Mouse (Mus musculus) adrenal gland, adult (tissue): ENCODE results near the gene Aldh4a1.

Experiments
- DNase-seq, 2 experiments: peaks; one replicate each; pipeline ENCODE4 v3.0.0; 2022 to 2023; ENCODE audit warnings: low spot score in 1 of 2; ENCODE audit not compliant: inconsistent age in 2 of 2

Aldh4a1 gene

DNA sequence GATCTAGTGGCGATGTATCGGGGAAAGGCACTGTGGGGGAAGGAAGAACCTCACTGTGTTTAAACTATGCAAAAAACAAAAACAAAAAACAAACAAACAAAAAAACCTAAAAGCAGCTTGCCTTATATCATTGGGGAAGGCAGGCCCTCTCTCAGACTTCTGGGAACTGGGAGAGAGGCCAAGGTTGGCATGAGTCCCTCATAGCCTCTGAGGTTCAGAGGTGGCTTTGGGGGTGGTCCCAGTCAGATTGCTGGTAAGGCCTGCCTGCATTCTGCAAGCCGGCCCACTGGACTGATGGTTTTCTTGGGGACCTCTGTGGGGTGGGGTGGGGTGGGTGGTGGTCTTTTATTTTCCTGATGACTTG is 5.7 kb upstream of the Aldh4a1 start:
- DNase-seq = no peak

DNA sequence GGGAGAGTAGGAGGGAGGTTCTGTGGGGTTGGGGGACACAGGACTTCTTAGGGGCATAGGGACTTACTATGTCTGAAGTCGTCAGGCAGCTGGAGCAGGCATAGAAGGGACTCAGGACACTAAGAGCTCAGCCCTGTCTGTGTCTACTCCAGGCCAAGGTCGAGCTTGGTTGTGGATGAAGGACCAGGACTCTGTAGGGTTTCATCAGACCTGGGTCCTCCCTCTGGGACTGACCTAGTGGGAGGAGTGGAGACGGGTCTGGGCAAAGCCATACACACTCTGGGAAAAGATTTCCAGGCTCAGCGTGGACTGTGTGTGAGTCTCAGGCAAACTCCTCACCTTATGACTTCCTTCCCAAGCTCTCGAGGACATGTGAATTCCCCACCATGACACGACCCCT is 2.9 kb upstream of the Aldh4a1 start:
- peak in 1 of 2 experiments; percentile 75 for DNase-seq

DNA sequence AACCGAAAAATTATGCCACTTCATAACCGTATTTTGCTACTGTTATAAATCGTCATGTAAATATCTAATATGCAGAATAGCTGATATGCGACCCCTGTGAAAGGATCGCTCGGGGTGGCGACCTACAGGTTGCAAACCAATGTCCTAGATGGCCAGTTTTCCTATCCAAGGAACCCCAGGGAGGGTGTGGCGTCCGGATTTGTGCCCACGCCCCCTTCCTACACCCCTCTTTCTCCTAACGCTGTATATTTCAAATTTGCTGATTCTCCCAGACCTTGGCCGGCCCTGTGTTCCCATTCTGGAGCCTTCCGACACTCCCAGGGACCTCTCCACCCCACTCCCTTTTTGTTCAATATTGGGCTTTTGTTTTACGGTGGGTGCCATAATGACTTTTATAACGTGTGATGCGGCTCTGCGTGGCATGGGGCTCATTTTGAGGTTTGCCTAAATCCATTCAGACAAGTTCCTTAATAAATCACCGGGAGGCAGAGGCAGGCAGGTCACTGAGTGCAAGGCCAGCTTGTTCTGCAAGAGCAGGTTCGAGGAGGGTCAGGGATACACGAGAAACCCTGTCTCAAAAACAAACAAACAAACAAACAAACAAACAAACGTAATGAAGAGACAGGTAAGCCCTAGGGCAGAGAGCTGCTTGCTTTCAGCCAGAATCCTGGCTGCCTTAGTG is 909 bp downstream of the Aldh4a1 start:
- DNase-seq = peak in 1 of 2 experiments; percentile 65

DNA sequence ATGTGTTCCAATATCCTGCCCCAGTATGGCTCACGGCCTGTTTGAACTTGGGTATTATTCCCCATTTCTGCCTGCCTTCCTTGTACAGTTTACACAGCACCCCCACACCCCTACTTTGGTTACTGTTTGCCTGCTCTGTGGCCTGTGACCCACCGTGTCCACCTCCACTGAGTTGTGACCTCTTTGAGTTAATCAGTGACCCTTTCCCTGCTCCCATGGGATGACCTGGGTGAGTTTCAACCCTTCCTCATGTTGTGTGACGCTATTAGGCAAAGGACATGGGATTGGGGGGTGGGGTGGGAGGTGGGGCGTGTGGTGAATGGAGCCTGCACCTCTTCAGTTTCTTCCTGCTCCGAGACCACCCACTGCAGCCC is 1.4 kb downstream of the Aldh4a1 start:
- DNase-seq = peak in 1 of 2 experiments; percentile 46

DNA sequence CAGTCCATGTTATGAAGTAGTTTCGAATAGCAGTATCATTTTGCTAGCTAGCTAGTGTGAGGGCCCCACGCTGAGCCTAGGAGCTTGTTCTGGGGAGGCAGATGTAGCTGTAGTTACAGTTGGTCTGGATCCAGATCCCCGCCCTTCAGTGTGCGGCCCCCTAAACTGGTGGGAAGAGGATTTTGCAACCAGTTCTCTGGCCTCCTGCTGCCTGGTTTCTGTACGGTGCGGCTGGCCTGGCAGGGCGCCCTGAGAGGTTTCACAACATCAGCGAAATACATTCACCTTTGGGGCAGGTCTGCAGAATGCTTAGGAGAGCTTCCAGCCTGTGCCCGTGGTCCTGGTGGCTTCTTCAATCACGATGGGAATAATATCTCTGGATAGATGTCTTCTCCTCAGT is 2.0 kb downstream of the Aldh4a1 start:
- peak in 1 of 2 experiments; percentile 79 for DNase-seq

DNA sequence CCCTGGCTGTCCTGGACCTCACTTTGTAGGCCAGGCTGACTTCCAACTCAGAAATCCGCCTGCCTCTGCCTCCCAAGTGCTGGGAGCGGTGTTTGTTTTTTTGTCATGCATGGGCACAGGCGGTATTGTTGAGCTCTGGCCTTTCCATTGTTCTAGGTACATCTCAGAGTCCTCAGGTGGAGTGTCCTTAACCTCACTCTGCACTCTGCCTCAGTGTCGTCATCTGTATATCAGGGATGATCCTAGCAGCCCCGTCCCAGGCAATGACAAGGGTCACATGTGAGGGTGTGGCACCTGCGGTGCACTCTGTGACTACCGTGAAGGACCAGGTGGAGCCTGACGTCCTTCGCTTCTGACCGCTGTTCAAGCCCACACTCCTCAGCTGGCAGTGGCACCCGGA is 4.7 kb downstream of the Aldh4a1 start:
- DNase-seq = no peak

DNA sequence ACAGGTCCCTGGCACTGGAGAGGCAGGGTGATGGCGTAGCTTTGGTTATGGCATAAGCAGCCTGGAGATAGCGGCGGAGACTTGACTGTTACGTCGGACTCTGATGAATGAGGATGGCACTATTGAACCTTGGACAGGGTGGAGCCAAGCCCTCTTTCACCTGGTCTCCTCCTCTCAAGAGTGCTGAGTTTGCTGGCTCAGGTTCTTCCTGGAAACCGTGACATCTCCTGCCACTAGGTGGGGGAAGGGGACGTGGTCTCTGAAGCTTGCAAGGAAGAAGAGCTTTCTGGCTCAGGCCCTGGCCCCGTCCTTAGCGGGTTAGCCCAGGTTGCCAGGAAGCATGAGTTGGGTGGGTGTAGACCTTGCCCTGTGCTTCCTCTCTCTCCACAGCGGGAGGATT is 7.5 kb downstream of the Aldh4a1 start:
- DNase-seq = no peak

DNA sequence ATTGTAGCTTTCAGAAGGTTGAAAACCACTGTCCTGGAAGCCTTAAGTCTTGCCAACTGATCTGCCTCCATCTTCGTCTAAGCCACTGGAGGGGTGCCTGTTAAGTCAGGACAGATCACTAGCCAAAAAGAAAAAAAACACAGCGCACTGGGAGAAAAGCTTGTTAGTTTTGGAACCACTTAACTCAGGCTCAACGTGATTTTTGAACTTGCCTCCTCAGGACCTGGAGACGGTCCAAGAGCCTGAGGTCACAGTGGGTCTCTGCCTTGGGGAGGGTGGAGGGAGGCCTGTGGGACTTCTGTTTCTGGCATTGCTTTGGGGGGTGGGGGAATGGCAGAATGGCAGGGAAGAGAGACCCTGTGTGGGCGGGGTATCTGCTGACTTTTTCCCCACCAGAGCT is 8.5 kb downstream of the Aldh4a1 start:
- DNase-seq = peak in 1 of 2 experiments; percentile 71

DNA sequence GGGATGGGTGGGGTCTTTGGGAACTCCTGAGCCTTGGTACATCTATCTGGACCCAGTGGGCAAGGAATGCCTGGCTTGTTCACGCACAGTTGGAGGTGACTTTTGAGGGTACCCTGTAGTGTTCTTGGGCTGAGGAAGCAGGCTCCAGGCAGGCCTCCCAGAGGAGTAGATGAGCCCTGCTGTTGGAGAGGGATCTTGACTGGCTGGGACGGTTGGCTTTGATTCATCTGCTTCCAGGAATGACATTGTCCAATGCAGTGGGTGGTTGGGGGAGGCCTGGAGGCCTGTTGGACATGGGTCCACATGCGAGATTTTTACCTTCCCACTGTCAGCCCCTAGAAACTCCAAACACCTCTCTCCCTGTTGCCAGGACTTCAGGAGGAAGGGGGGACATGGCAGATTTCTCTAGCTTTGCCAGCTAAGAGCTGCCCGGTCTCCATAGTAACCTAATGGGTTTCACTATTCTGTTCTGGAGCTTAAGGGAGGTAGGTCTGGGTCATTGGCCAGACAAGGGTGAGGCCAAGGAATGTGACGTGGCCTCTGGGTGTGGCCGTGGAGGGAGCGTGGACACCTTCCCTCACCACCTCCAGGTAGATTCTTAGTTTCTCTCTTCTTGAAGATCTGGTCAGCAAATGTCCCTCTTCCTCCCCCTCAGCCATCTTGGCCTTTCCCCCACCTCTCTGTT is 9.0 kb downstream of the Aldh4a1 start:
- peak in 1 of 2 experiments; percentile 51 for DNase-seq

DNA sequence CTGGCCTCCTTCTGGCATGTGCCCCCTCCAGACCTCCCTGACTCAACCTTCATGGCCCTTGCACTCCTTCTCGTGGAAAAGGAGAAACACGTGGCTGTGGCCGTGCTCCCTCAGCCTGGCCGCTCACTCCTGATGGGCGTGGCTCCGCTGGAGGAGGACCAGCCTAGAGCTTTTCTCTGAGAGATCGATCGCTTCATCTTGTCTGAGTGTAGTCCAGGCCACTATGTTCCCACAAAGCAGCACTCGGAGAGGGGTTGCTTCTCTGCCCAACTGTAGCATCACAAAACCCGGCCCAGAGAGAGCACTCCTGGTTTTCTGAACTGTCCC is 9.6 kb downstream of the Aldh4a1 start:
- DNase-seq = no peak

DNA sequence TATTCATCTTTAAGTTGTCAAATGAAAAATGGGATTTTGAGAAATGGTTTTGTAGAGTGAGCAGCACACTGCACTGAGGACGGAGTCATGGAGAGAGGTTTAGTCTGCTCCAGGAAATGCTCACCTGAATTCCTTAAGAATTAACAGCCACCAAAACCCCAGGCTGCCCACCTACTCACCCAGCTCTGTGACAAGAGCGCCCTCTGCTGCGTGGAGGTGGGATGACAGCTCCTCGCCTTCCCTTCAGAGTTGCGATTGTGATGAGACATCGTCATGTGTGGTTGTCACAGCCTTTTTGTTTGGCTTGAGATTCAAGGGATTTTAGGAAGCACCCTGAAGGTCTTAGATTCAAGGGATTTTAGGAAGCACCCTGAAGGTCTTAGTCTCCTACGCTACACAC is 13.7 kb downstream of the Aldh4a1 start:
- DNase-seq = peak; percentile 57 to 88

DNA sequence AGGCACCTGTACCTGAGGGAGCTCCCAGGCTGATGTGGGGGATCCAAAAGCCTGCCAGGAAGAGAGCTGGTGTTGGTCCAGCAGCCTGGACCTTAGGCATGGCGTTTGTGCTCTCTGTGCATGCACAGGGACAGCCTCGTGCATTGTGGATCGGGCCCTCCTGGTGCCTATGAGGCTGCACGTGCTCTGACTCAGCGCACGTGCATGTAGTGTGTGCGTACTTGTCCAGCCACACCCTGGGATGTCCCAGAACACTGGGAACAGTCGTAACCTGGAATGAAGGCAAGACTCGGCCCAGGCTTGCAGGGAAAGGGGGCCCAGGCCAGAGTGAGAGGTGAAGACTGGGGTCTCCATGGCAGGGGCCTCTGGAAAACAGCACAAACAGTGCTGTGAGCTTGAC is 15.2 kb downstream of the Aldh4a1 start:
- DNase-seq = no peak

DNA sequence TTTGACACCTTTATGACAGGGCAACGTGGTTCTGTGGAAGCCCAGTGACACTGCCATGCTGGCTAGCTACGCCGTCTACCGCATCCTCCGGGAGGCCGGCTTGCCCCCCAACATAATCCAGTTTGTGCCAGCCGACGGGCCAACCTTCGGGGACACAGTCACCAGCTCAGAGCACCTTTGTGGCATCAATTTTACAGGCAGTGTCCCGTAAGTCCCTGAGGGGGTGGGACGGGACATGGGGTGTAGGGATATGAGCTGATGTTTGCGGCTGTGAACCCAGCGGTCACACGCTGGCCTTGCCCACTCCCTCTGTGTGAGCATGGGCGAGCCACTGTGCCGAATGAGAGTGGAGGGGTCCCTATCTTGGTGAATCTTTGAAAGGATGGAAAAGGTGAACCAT is 15.7 kb downstream of the Aldh4a1 start:
- no peak for DNase-seq

DNA sequence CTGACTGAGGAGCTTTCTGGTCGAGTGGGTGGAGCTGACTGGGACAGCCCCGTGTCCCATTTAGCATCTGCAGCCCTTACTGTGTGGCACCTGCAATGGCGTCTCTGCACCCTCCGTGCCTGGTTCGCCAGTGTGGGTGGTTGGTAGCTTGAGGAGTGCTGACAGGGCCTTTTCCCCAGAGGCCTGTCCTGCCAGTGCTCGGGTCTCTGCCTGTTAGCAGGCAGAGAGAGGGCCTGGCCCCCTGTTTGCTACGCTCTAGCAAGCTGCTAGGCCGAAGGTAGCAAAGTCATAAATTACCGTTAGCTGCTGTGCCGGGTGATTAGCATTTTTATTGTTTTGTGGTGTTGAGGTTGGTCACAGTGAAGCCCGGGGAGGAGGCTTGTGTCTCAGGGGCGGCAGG is 17.1 kb downstream of the Aldh4a1 start:
- DNase-seq = no peak

DNA sequence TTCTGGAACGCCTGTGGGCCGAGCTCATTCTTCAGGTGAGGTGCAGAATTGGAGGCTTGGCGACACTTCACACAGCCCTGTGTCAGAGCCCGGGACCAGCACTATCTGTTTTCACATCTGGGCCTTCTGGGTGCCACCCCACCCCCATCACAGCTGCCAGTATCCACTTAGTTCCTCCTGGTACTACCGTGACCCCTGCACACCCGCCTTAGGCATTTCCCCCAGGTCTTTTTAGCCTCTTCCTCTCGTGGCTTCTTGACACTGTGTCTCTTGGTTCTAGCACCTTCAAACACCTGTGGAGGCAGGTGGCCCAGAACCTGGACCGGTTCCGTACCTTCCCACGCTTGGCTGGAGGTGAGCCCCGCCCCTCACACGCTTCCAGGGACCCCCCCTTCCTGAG is 17.7 kb downstream of the Aldh4a1 start:
- DNase-seq = no peak

DNA sequence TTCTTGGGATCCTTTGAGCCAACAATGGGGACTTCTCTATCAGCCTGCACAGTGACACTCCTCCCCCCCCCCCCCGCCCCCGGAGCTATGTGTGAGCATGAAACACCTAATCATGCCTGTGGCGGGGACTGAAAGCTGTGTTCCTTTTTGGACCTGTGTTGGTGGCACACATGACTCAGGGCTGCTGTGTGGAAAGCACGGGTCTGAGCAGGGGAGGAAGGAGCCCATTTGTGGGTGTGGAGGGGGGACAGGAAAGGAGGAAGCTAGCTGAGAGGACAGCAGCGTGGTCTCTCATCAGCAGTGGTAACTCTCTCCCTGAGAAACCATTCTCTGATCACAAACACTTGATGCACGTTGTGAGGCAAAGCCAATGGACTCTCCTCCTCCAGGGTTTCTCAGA is 18.1 kb downstream of the Aldh4a1 start:
- DNase-seq = no peak

DNA sequence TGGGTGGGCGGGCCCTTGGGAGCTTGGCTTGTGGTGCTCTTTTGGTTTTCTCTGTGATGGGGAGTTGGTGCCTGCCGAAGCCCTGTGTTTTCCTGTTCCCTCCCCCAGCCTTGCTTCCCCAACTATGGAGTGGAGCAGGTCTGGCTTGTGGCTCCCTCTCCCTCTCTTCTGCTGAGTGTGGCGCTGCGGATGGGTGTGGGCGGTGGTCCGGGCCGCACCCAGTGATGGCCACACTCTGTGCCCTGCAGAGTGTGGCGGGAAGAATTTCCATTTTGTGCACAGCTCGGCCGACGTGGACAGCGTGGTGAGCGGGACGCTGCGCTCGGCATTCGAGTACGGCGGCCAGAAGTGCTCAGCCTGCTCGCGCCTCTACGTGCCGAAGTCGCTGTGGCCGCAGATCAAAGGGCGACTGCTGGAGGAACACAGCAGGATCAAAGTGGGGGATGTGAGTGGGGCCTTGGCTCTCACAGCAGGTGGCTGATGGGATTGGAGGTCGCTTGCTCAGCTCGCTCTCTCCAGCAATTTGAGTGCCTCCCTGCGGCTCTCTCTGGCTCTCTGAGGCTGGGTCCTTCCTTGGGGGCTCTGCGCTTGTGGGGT is 19.3 kb downstream of the Aldh4a1 start:
- peak; percentile 44 to 60 for DNase-seq

DNA sequence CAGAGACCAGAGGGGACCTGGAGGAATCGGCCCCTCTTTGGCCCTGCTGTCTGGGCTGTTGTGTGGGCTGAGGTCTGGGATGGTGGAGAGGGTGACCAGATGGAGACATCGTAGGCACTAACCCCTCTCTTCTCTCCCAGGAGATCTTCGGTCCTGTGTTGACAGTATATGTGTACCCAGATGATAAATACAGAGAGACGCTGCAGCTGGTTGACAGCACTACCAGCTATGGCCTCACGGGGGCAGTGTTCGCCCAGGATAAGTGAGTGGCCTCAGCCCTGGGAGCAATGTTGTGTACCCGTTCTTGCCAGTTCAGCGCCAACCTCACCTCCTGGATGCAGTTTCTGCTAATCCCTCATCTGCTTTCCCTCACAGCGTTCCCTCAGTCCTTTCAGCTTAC is 21.3 kb downstream of the Aldh4a1 start:
- peak; percentile 75 to 92 for DNase-seq

DNA sequence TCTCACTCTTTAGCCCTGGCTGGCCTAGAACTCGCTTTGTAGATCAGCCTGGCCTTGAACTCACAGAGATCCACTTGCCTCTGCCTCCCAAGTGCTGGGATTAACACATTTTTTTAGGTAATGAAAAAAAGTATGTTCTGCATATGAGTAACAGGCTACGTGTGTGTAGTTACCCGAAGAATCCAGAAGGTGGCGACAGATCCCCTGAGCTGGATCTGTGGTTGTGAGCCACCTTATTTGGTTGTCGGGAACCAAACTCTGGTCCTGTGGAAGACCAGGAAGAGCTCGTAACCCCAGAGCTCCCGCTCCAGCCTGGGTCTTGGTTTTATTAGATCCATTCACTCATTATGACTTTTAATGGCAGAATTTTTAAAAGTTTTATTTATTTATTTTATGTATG is 24.2 kb downstream of the Aldh4a1 start:
- DNase-seq = no peak

DNA sequence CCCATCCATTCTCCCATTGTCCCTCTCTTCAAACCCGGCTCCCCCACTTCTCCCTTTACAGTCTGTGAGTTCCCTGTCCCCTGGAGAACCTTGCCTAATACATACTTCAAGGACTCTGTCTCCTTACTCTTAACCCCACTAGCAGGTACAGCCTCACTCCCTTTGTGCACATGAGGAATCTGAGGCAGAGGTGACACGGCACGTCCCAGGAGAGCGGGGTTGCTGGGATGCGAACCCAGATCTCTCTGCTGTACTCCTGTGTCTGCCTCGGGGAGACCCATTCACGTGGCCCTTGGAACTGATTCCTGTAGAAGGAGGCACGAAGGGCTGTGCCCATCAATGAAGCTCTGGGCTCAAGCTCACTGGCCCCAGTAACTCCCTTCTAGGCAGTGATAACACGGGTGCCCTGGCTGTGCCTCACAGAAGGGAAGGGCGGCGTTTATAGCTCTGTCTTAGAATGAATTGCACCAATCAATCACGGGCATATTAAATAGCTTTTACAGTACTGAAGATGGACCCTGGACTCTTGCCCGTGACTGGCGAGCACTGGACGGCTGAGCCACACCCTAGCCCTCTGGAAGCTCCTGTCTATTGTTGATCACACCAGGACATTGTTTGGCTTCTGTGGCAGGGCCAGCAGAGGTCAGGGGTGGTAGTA is 27.5 kb downstream of the Aldh4a1 start:
- DNase-seq = no peak

DNA sequence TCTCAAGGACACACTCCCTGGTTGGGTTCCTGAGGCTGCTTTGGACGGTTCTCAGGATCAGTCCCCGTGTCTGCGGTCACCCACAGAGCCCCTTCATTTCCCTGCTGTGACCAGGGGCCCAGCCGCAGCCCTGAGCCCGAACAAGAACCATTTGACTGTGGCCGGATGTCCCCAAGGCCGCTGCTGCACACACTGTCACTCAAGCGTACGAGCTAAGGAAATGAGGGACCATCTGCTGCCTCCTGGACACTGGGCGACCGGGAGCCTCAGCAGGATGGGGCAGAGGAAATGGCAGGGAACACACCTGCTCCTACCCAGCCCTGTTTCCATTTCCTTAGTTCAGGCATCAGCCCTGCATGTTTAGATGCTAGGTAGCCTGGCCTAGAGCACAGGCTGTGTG is 28.2 kb downstream of the Aldh4a1 start:
- peak in 1 of 2 experiments; percentile 44 for DNase-seq

DNA sequence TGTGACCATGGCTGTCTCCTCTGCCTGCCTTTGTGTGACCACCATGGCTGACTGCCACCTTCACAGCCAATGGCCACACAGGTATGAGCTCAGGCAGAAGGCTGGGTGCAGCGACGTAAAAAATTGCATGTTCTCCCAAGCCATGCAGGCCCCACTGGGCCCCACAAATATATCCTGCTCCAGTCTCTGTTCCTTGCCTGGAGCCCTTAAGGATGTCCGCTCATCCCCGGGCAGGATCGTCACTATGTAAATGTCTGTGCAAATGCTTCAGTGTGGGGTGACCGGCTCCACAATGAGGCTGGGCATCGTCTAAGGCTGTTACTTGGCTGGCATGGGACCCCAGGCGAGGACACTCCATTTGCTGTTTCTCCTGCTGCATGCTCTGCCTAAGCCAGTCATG is 30.6 kb downstream of the Aldh4a1 start, which contains the start of gene Tas1r2:
Gene Tas1r2 (plus strand): TSS at position 301 of the 400 bp plus-strand sequence.
- no peak for DNase-seq
